In the genomic region with DNA sequence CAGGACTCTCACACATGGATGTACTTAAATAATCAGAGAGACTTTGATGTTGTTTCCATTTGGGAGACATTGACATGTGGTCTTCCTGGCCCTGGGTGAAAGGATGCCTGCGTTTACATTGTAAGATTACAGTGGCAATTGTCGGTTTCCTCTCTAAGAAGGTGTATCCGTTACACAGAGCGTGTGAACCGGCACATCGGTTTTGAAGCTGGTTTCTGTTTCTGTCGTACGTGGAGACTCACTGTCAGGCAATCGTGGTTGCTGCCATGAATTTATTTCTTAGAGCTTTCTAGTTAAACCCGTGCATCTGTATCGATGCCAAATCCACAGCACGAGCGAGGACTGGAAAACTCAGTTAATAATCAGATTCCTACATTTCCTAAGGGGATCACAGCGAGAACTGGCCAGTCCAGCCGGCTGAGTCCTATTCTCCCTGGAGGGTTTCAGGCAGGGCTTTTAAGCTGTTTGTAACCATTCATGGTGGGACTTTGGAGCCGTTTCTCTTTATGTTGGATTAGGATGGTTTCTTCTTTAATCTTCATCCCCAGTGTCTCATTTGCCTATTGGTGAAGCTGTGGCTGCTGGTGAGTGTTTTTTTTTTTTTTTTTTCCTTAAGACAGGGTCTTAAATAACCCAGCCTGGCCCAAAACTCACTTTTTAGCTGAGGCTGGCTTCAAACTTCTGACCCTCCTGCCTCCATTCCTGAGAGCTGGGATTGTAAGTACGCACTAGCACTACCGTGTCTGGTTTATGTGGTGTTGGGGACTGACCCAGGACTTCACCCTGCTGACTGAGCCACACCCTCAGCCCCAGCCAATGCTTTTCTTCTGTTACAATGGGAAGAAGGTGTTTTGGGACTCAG, we compare ENCODE assay signal across 8 mouse cellular contexts. TPM values are rescaled to one million over a fixed set of nuclear protein-coding genes. Genes with fewer than 3 reads are reported as not detected.
DNase-seq lines count a peak whose midpoint lies in the region; ATAC-seq and TF ChIP-seq lines count a peak whose summit lies in the region.

No protein-coding gene starts in this region.

- no peak for TF ChIP-seq CTCF in heart, postnatal 0 days (IDR thresholded peaks at IDR 0.05; ENCODE audit: low read depth)

- ATAC-seq in forebrain, embryonic 14.5 days = no peak
- ATAC-seq in forebrain, embryonic 13.5 days = no peak
- no peak for ATAC-seq in heart, postnatal 0 days (ENCODE audit: insufficient read depth, low read depth)

- peak; percentile 27 for DNase-seq in forebrain, embryonic 14.5 days (ENCODE audit: low spot score)
- peak; percentile 81 for DNase-seq in A20 (ENCODE audit: low read depth, low spot score)
- peak; percentile 22 for DNase-seq in heart, postnatal 0 days (ENCODE audit: low spot score)
- no peak for DNase-seq in frontal cortex, postnatal 25 days (ENCODE audit: low spot score in 2 of 2)
- DNase-seq in retina, embryonic 14.5 days (ENCODE audit: low spot score) = no peak
- DNase-seq in right cerebral cortex, postnatal 14 days = no peak

- TF ChIP-seq EP300 in heart, postnatal 0 days (IDR thresholded peaks at IDR 0.05; ENCODE audit: low read depth) = no peak

- no peaks in the 10 kb centered on the region for H3K36me3 ChIP-seq in forebrain, embryonic 14.5 days (ENCODE audit: control insufficient read depth, insufficient read depth, low read length)
- no peaks in the 10 kb centered on the region for H3K36me3 ChIP-seq in forebrain, embryonic 13.5 days (ENCODE audit: poor library complexity, severe bottlenecking)
- H3K36me3 ChIP-seq in heart, postnatal 0 days (replicated peaks; ENCODE audit: control insufficient read depth, insufficient read depth, low read length) = peaks cover 6% of the 10 kb centered on the region
- H3K36me3 ChIP-seq in megakaryocyte, embryonic 14.5 days (replicated peaks; ENCODE audit: low read length) = peaks cover 2% of the 10 kb centered on the region

- H3K4me3 ChIP-seq in forebrain, embryonic 14.5 days (ENCODE audit: low read depth, low read length) = no peak overlapping the region
- H3K4me3 ChIP-seq in forebrain, embryonic 13.5 days = no peak overlapping the region
- H3K4me3 ChIP-seq in heart, postnatal 0 days (ENCODE audit: low read depth, low read length) = peak overlapping the region; percentile 32
- peak overlapping the region; percentile 89 for H3K4me3 ChIP-seq in megakaryocyte, embryonic 14.5 days (replicated peaks)

- no peaks in the 10 kb centered on the region for H3K9me3 ChIP-seq in forebrain, embryonic 14.5 days (replicated peaks; ENCODE audit: control insufficient read depth, low read length)
- no peaks in the 10 kb centered on the region for H3K9me3 ChIP-seq in forebrain, embryonic 13.5 days (replicated peaks)
- H3K9me3 ChIP-seq in heart, postnatal 0 days (replicated peaks; ENCODE audit: control insufficient read depth, low read length) = no peaks in the 10 kb centered on the region
- H3K9me3 ChIP-seq in megakaryocyte, embryonic 14.5 days = peaks cover 10% of the 10 kb centered on the region

- H3K4me2 ChIP-seq in forebrain, embryonic 14.5 days (ENCODE audit: low read length) = no peak overlapping the region
- no peak overlapping the region for H3K4me2 ChIP-seq in forebrain, embryonic 13.5 days
- peak overlapping the region; percentile 58 for H3K4me2 ChIP-seq in heart, postnatal 0 days (ENCODE audit: low read depth, low read length)

- H3K4me1 ChIP-seq in forebrain, embryonic 14.5 days (ENCODE audit: control insufficient read depth, insufficient read depth, low read length) = no peaks in the 10 kb centered on the region
- no peaks in the 10 kb centered on the region for H3K4me1 ChIP-seq in forebrain, embryonic 13.5 days
- H3K4me1 ChIP-seq in heart, postnatal 0 days (ENCODE audit: control insufficient read depth, insufficient read depth) = peaks cover 28% of the 10 kb centered on the region
- peaks cover 77% of the 10 kb centered on the region for H3K4me1 ChIP-seq in megakaryocyte, embryonic 14.5 days

- no peak overlapping the region; the same call in 1 of the 2 replicates for H3K27ac ChIP-seq in forebrain, embryonic 14.5 days (ENCODE audit: low read depth, low read length)
- no peak overlapping the region for H3K27ac ChIP-seq in forebrain, embryonic 13.5 days
- H3K27ac ChIP-seq in heart, postnatal 0 days (ENCODE audit: low read depth) = peak overlapping the region; percentile 38

- 79% methylated on average over 18 of the region's 18 CpGs for WGBS in forebrain, embryonic 14.5 days
- WGBS in forebrain, embryonic 13.5 days = 76% methylated on average over 18 of the region's 18 CpGs
- 40% methylated on average over 18 of the region's 18 CpGs for WGBS in heart, postnatal 0 days

- no peaks in the 10 kb centered on the region for H3K27me3 ChIP-seq in forebrain, embryonic 14.5 days (replicated peaks; ENCODE audit: control insufficient read depth, insufficient read depth, low read length)
- H3K27me3 ChIP-seq in forebrain, embryonic 13.5 days = no peaks in the 10 kb centered on the region
- no peaks in the 10 kb centered on the region for H3K27me3 ChIP-seq in heart, postnatal 0 days (ENCODE audit: control insufficient read depth, insufficient read depth, low read length)
- H3K27me3 ChIP-seq in megakaryocyte, embryonic 14.5 days (replicated peaks) = peaks cover 75% of the 10 kb centered on the region

- no peak overlapping the region for H3K9ac ChIP-seq in forebrain, embryonic 14.5 days (ENCODE audit: low read length)
- H3K9ac ChIP-seq in forebrain, embryonic 13.5 days = no peak overlapping the region
- H3K9ac ChIP-seq in heart, postnatal 0 days (replicated peaks; ENCODE audit: low read depth, low read length) = peak overlapping the region; percentile 54

RNA-seq across cellular contexts. Expression of a gene that starts 26.1 kb away (rescaled TPM):
- 0.24 and 0.27 TPM in 2 replicates for polyA plus RNA-seq in forebrain, embryonic 14.5 days (2014; fragmentation: Nextera tagmentation; extraction: Ambion mirVana)
- 0.43 and 0.89 TPM in 2 replicates for polyA plus RNA-seq in forebrain, embryonic 13.5 days (2015; fragmentation: Nextera tagmentation; extraction: Ambion mirVana)
- total RNA-seq in heart, postnatal 0 days (2014; rRNA removed; ENCODE audit: low replicate concordance) = 5.2 and 16.4 TPM in 2 replicates
- polyA plus RNA-seq in heart, postnatal 0 days (2015; fragmentation: Nextera tagmentation; extraction: Ambion mirVana) = 1.6 and 1.7 TPM in 2 replicates
- 123 and 181 TPM in 2 replicates for polyA plus RNA-seq in megakaryocyte, embryonic 14.5 days (2012; ENCODE audit: insufficient read depth, low replicate concordance)

RNA-seq across cellular contexts. Expression of a gene that starts 31.2 kb away (rescaled TPM):
- polyA plus RNA-seq in forebrain, embryonic 14.5 days (2014; fragmentation: Nextera tagmentation; extraction: Ambion mirVana) = 1.7 and 3.0 TPM in 2 replicates
- polyA plus RNA-seq in forebrain, embryonic 13.5 days (2015; fragmentation: Nextera tagmentation; extraction: Ambion mirVana) = 1.2 and 2.8 TPM in 2 replicates
- total RNA-seq in heart, postnatal 0 days (2014; rRNA removed; ENCODE audit: low replicate concordance) = 758 and 991 TPM in 2 replicates
- polyA plus RNA-seq in heart, postnatal 0 days (2015; fragmentation: Nextera tagmentation; extraction: Ambion mirVana) = 1,182 and 1,364 TPM in 2 replicates
- polyA plus RNA-seq in megakaryocyte, embryonic 14.5 days (2012; ENCODE audit: insufficient read depth, low replicate concordance) = 0.86 TPM in 1 of 2 replicates, not detected in the other

RNA-seq across cellular contexts. Expression of a gene that starts 31.3 kb away (rescaled TPM):
- 50.2 and 50.4 TPM in 2 replicates for polyA plus RNA-seq in forebrain, embryonic 14.5 days (2014; fragmentation: Nextera tagmentation; extraction: Ambion mirVana)
- polyA plus RNA-seq in forebrain, embryonic 13.5 days (2015; fragmentation: Nextera tagmentation; extraction: Ambion mirVana) = 43.7 and 51.4 TPM in 2 replicates
- total RNA-seq in heart, postnatal 0 days (2014; rRNA removed; ENCODE audit: low replicate concordance) = 16.6 and 18.3 TPM in 2 replicates
- polyA plus RNA-seq in heart, postnatal 0 days (2015; fragmentation: Nextera tagmentation; extraction: Ambion mirVana) = 19.6 and 20.5 TPM in 2 replicates
- polyA plus RNA-seq in megakaryocyte, embryonic 14.5 days (2012; ENCODE audit: insufficient read depth, low replicate concordance) = 2.5 TPM in 1 of 2 replicates, not detected in the other

Comparison
In these comparisons a context has a peak if more than half of its experiments do, and no peak if none do; other contexts are left out.
1. DNase-seq: peak in forebrain, embryonic 14.5 days (single experiment), A20 (single experiment) and heart, postnatal 0 days (single experiment); none in frontal cortex, postnatal 25 days (0 of 2), retina, embryonic 14.5 days (single experiment) and right cerebral cortex, postnatal 14 days (single experiment).
2. H3K4me3 ChIP-seq: peak in heart, postnatal 0 days (single experiment) and megakaryocyte, embryonic 14.5 days (single experiment); none in forebrain, embryonic 14.5 days (single experiment) and forebrain, embryonic 13.5 days (single experiment).
3. RNA of a gene that starts 26.1 kb away (polyA plus RNA-seq): 123 to 181 TPM in megakaryocyte, embryonic 14.5 days; 1.6 to 1.7 TPM in heart, postnatal 0 days, 0.43 to 0.89 TPM in forebrain, embryonic 13.5 days and 0.24 to 0.27 TPM in forebrain, embryonic 14.5 days; every median in the first group is over 10 times any median in the second.
4. RNA of a gene that starts 31.2 kb away (polyA plus RNA-seq): 1,182 to 1,364 TPM in heart, postnatal 0 days; 1.7 to 3.0 TPM in forebrain, embryonic 14.5 days, 1.2 to 2.8 TPM in forebrain, embryonic 13.5 days and 0.86 TPM in megakaryocyte, embryonic 14.5 days; every median in the first group is over 100 times any median in the second.